Mouse (Mus musculus) thymus, adult 2 months (tissue): ENCODE measurements around the gene Epha1.

Source experiments
- CTCF ChIP-seq: fragments of 200-500 bp; IDR thresholded peaks from 2 replicates; pipeline ENCODE4 v1.5.1; 2012; ENCODE audit warnings: mild to moderate bottlenecking, control low read depth, low read length, moderate library complexity, borderline replicate concordance; ENCODE audit not compliant: control insufficient read depth, poor library complexity, insufficient read depth; ENCODE audit errors: extremely low read depth
- POLR2A ChIP-seq: fragments of 200-500 bp; IDR thresholded peaks from 2 replicates; pipeline ENCODE4 v1.6.1; 2012; ENCODE audit warnings: mild to moderate bottlenecking, low read length, control low read depth, moderate library complexity; ENCODE audit not compliant: control insufficient read depth, poor library complexity, insufficient read depth; ENCODE audit errors: extremely low read depth

DNA sequence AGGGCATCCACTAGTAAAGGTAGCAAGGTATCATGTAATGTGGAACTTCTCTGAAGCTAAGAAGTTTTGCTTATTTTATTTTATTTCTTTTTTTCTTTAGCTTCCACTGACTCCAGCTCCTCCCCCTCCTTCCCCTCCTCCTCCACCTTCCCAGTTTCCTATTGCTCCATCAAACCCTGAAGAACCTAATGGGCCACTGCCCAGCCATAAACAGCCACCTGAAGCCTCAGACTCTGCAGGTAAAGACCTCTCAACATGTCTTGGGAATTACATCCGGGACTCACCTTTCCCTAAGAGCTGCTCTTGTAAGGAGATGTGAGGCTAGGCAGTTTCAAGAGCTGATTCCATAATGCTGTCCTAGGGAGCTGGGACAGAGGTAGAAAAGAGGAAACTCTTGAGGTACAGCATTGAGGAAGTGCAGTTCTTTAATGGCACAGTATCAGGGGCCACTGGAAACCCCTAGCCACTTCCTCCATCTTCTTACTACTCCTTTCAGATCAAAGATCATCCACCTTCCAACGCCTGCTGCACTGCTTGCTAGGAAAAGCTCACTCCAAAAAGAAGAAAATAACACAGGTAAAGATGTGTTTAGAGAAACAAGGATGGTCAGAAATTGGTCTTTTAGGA is 62.5 kb downstream of the Epha1 start:
- no peak for TF ChIP-seq POLR2A
- TF ChIP-seq CTCF = no peak
